Mouse (Mus musculus): ENCODE measurements at regions not wholly inside any gene's neighbourhood (a gene's known extent, or its start where the extent isn't known, plus 50 kb on each side); places are given as distances from the start of the nearest gene placed in this dataset.

- TF ChIP-seq POLR2A (IDR thresholded peaks at IDR 0.05; ENCODE audit: extremely low read depth, insufficient read depth, low read length) (no peak), CTCF (IDR thresholded peaks at IDR 0.05; ENCODE audit: extremely low read depth, insufficient read depth, low read length) (no peak)
These were observed 162.6 kb upstream of the Prickle1 start for GRCm38 (mm10) chr15:93758204-93758836.
